Mouse (Mus musculus) midbrain, embryonic 10.5 days (tissue): ENCODE data around the gene Rpusd1. TPM values are rescaled to one million over a fixed set of nuclear protein-coding genes. Genes with fewer than 3 reads are reported as not detected.

ENCODE experiments used
- DNase-seq: peaks from one replicate; pipeline ENCODE4 v3.0.0-alpha.2; 2017; ENCODE audit warnings: low spot score
- H3K27ac ChIP-seq: fragments of 300-500 bp; sonication (generic); replicated peaks from 2 replicates; pipeline ENCODE4 v1.5.1; 2016; ENCODE audit warnings: mild to moderate bottlenecking
- H3K27me3 ChIP-seq: fragments of 300-500 bp; sonication (generic); 2 replicates; pipeline ENCODE4 v1.6.1; 2016; ENCODE audit warnings: low read depth, mild to moderate bottlenecking; ENCODE audit not compliant: poor library complexity, severe bottlenecking
- H3K36me3 ChIP-seq: fragments of 300-500 bp; sonication (generic); 2 replicates; pipeline ENCODE4 v1.6.1; 2016; ENCODE audit warnings: mild to moderate bottlenecking, moderate library complexity
- H3K4me1 ChIP-seq: fragments of 300-500 bp; sonication (generic); 2 replicates; pipeline ENCODE4 v1.6.1; 2016
- H3K4me3 ChIP-seq: fragments of 300-500 bp; sonication (generic); 2 replicates; pipeline ENCODE4 v1.5.1; 2016; ENCODE audit warnings: mild to moderate bottlenecking, moderate library complexity
- H3K9me3 ChIP-seq: fragments of 300-500 bp; sonication (generic); replicated peaks from 2 replicates; pipeline ENCODE4 v1.6.1; 2016; ENCODE audit warnings: mild to moderate bottlenecking
- WGBS: fragments of 180-500 bp; shearing (Covaris S2); methylation state at CpG from one replicate; pipeline ENCODE4 v1.1.7; 2016; 5-methylcytosine and 5-hydroxymethylcytosine counted together
- microRNA-seq: library from miRNA; unstranded; fragments of <30 nt; microRNA quantifications from one replicate; pipeline ENCODE4, GENCODE M21; 2017
- polyA plus RNA-seq: library from polyadenylated mRNA; unstranded; fragments of >200 nt; fragmentation: Nextera tagmentation; extraction: Ambion mirVana; gene quantifications from 2 replicates; pipeline ENCODE4 v1.2.1, GENCODE M21; 2016

Rpusd1 gene
- polyA plus RNA-seq, 1 experiment from 2014 or later, result 22.5 TPM

- no peaks in the 10 kb centered on the region for H3K9me3 ChIP-seq
- DNase-seq, result no peak
Measured at GRCm38 (mm10) chr17:25769331-25769730, 41.9 kb downstream of the Rpusd1 start.

GRCm38 (mm10) chr17:25773549-25774120 lies 46.2 kb downstream of the Rpusd1 start, which contains the start of gene Narfl:
Narfl (plus strand) TSS chr17:25773776.
- peaks cover 14% of the 10 kb centered on the region; the same call in 1 of the 2 replicates for H3K27me3 ChIP-seq
- under 1% methylated on average over 37 of the region's 37 CpGs for WGBS
- H3K36me3 ChIP-seq, result peaks cover 13% of the 10 kb centered on the region
- H3K4me3 ChIP-seq, result peak within 1 kb of the TSS; percentile 81
- peaks cover 24% of the 10 kb centered on the region for H3K4me1 ChIP-seq
- DNase-seq, result peak; percentile 98
- H3K27ac ChIP-seq, result peak within 1 kb of the TSS; percentile 87
- H3K9me3 ChIP-seq, result no peaks in the 10 kb centered on the region

More at GRCm38 (mm10) chr17:25769331-25769730, 41.9 kb downstream of the Rpusd1 start:
- H3K27me3 ChIP-seq, result peaks cover 30% of the 10 kb centered on the region
- no peak overlapping the region for H3K4me3 ChIP-seq
- 67% methylated on average over 9 of the region's 9 CpGs for WGBS
- peaks cover 9% of the 10 kb centered on the region for H3K4me1 ChIP-seq
- no peak overlapping the region for H3K27ac ChIP-seq
- no peaks in the 10 kb centered on the region for H3K36me3 ChIP-seq

GRCm38 (mm10) chr17:25775318-25776062 lies 48.0 kb downstream of the Rpusd1 start:
- DNase-seq, result no peak
- 0 out of 2 replicates have a peak overlapping the region, but pooled peaks have one; percentile 81 for H3K4me3 ChIP-seq
- H3K9me3 ChIP-seq, result no peaks in the 10 kb centered on the region

GRCm38 (mm10) chr17:25777948-25778347 lies 50.5 kb downstream of the Rpusd1 start:
- H3K27me3 ChIP-seq, result no peaks in the 10 kb centered on the region
- H3K36me3 ChIP-seq, result peaks cover 50% of the 10 kb centered on the region
- H3K4me3 ChIP-seq, result no peak overlapping the region
- 93% methylated on average over 5 of the region's 5 CpGs for WGBS
- no peak overlapping the region for H3K27ac ChIP-seq
- no peak for DNase-seq
- H3K9me3 ChIP-seq, result no peaks in the 10 kb centered on the region
- peaks cover 32% of the 10 kb centered on the region for H3K4me1 ChIP-seq

More at GRCm38 (mm10) chr17:25775318-25776062, 48.0 kb downstream of the Rpusd1 start:
- H3K27ac ChIP-seq, result no peak overlapping the region
- no peaks in the 10 kb centered on the region for H3K27me3 ChIP-seq
- H3K36me3 ChIP-seq, result peaks cover 26% of the 10 kb centered on the region
- 82% methylated on average over 10 of the region's 10 CpGs for WGBS
- peaks cover 24% of the 10 kb centered on the region for H3K4me1 ChIP-seq

Small RNAs within 50 kb of the gene (microRNA-seq; reads per million reads assigned to microRNA genes)
- gene Gm25083, result not detected
- gene Mir6966, result not detected

Other genes starting within 250 kb of the Rpusd1 start
- gene Sstr5, start 230.4 kb upstream of the Rpusd1 start, polyA plus RNA-seq, result not detected in 2 replicates
- 2.4 and 3.3 TPM in 2 replicates for gene Sox8, start 157.0 kb upstream of the Rpusd1 start, polyA plus RNA-seq
- gene Lmf1, start 148.6 kb upstream of the Rpusd1 start, polyA plus RNA-seq, result 22.3 and 22.6 TPM in 2 replicates
- gene Gng13, start 10.5 kb upstream of the Rpusd1 start, polyA plus RNA-seq, result 0.51 and 0.77 TPM in 2 replicates
- 55.9 and 58.9 TPM in 2 replicates for gene Chtf18, start 251 bp upstream of the Rpusd1 start, polyA plus RNA-seq
- gene Mslnl, start 8.4 kb downstream of the Rpusd1 start, polyA plus RNA-seq, result not detected in 2 replicates
- 0.16 TPM in 1 of 2 replicates, not detected in the other for gene Msln, start 26.7 kb downstream of the Rpusd1 start, polyA plus RNA-seq
- 28.1 and 29.5 TPM in 2 replicates for gene Narfl, start 46.1 kb downstream of the Rpusd1 start, polyA plus RNA-seq
- gene Haghl, start 58.0 kb downstream of the Rpusd1 start, polyA plus RNA-seq, result 75.8 and 103 TPM in 2 replicates
- gene Ccdc78, start 58.9 kb downstream of the Rpusd1 start, polyA plus RNA-seq, result 0.79 and 1.2 TPM in 2 replicates
- gene Fam173a, start 65.2 kb downstream of the Rpusd1 start, polyA plus RNA-seq, result 71.8 and 88.0 TPM in 2 replicates
- 2.9 TPM in 1 of 2 replicates, not detected in the other for gene AC134908.4, start 68.0 kb downstream of the Rpusd1 start, polyA plus RNA-seq
- gene Metrn, start 69.5 kb downstream of the Rpusd1 start, polyA plus RNA-seq, result 174 and 205 TPM in 2 replicates
- 9.3 and 12.4 TPM in 2 replicates for gene Fbxl16, start 81.4 kb downstream of the Rpusd1 start, polyA plus RNA-seq
- gene Wdr24, start 96.0 kb downstream of the Rpusd1 start, polyA plus RNA-seq, result 31.7 and 32.2 TPM in 2 replicates
- gene Jmjd8, start 101.2 kb downstream of the Rpusd1 start, polyA plus RNA-seq, result 58.7 and 68.4 TPM in 2 replicates
- gene Stub1, start 105.7 kb downstream of the Rpusd1 start, polyA plus RNA-seq, result 381 and 403 TPM in 2 replicates
- gene Rhbdl1, start 109.6 kb downstream of the Rpusd1 start, polyA plus RNA-seq, result 1.7 and 2.7 TPM in 2 replicates
- gene Gm20683, start 114.1 kb downstream of the Rpusd1 start, polyA plus RNA-seq, result 1.7 and 2.2 TPM in 2 replicates
- 23.9 and 25.2 TPM in 2 replicates for gene Rhot2, start 117.2 kb downstream of the Rpusd1 start, polyA plus RNA-seq
- 53.4 and 53.9 TPM in 2 replicates for gene Wdr90, start 133.8 kb downstream of the Rpusd1 start, polyA plus RNA-seq
- gene Mcrip2, start 141.1 kb downstream of the Rpusd1 start, polyA plus RNA-seq, result 9.9 and 17.1 TPM in 2 replicates
- gene Mettl26, start 147.4 kb downstream of the Rpusd1 start, polyA plus RNA-seq, result 74.3 and 80.4 TPM in 2 replicates
- gene Wfikkn1, start 153.2 kb downstream of the Rpusd1 start, polyA plus RNA-seq, result 6.1 and 19.7 TPM in 2 replicates
- gene Rab40c, start 192.1 kb downstream of the Rpusd1 start, polyA plus RNA-seq, result 29.8 and 33.6 TPM in 2 replicates
- 64.8 and 67.8 TPM in 2 replicates for gene Pigq, start 217.3 kb downstream of the Rpusd1 start, polyA plus RNA-seq
- 0.34 TPM in 1 of 2 replicates, not detected in the other for gene Nhlrc4, start 217.3 kb downstream of the Rpusd1 start, polyA plus RNA-seq
- 0.06 and 0.19 TPM in 2 replicates for gene A930017K11Rik, start 224.9 kb downstream of the Rpusd1 start, polyA plus RNA-seq